Mouse (Mus musculus): ENCODE measurements at regions not wholly inside any gene's neighbourhood (a gene's known extent, or its start where the extent isn't known, plus 50 kb on each side); places are given as distances from the start of the nearest gene placed in this dataset.

GRCm38 (mm10) chr1:35388181-35388580 is 538.4 kb downstream of the Plekhb2 start:
- TF ChIP-seq CTCF (IDR thresholded peaks at IDR 0.05; ENCODE audit: extremely low read depth, insufficient read depth, low read length) (peak; percentile 77), POLR2A (IDR thresholded peaks at IDR 0.05; ENCODE audit: extremely low read depth, insufficient read depth, low read length) (no peak)
